Mouse (Mus musculus) megakaryocyte, adult 5-6 weeks (primary cell): ENCODE results near the gene Plb1. TPM values are rescaled to one million over a fixed set of nuclear protein-coding genes. Genes with fewer than 3 reads are reported as not detected.

ENCODE experiments used
- ATAC-seq: 2 replicates; pipeline ENCODE4 v1.8.0; 2016; ENCODE audit warnings: mild to moderate bottlenecking, inconsistent platforms; ENCODE audit not compliant: poor library complexity, severe bottlenecking
- total RNA-seq, 2 experiments: library from RNA; stranded (forward) in 1 of 2; stranded (reverse) in 1 of 2; fragments of 153-499, 151-499 nt in 1 of 2; fragments of 221-1000, 200-1000 nt in 1 of 2; gene quantifications; 2 replicates each; pipeline versions ENCODE4 v1.2.3 to v1.2.4; 2015 to 2017

The Plb1 gene
- total RNA-seq (2015) (not detected in 2 replicates), total RNA-seq (2017) (not detected in 2 replicates)

DNA sequence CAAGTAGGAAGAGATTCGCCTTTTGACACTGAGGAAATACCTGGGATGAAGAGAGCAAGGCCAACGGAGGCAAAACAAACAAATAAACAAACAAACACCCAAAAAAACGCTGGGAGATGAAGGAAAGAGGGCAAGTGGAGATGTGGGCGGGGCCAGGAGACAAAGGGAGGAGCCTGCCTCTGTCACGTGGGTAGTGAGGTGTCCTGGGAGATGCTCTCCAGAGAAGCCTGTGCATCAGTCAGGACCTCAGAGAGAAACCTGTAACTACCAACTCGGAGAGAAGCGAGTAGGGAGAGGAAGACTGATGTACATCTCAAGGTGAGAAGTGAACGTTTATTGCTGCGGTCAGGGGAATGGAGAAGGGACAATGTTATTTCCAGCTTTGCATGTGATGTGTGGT is at the start of gene Plb1:
Gene Plb1, plus strand, starts transcription at position 235 of the 400 bp plus-strand sequence.
- ATAC-seq = no peak

DNA sequence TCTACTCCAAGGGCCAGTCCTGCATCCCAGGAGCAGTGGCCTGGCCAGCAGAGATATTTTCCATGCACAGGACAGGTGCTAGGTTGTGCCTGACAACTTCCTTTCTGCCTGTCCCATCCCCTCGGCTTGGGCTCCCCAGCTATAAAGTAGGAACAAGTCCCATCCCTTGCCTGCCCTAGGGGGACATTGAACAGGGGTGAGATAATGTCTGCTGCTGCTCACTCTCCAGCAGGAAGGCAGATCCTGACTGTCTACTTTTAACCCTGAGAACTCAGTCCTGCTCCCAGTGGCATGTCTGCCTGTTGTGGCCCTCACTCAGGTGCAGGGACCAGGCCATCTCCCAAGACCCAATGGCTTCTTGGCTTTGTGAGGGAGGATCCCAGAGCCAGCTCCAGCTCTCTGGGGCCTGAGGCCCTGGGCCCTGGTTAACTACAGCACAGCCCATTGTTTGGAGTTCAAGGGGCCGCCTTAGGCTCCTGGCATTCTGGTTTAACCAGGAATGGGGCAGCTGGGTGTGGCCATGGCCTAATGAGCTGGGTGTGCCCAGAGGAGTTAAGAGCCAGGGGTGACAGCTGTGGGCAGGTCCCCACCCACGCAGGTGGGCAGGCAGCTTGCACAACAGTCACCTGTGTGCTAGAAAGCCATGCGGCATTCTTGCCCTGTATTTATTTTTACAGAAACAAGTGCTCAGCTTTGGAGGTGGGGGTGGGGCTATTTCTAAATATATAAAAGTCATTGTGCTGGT is 49.5 kb upstream of the Plb1 start:
- ATAC-seq = no peak

DNA sequence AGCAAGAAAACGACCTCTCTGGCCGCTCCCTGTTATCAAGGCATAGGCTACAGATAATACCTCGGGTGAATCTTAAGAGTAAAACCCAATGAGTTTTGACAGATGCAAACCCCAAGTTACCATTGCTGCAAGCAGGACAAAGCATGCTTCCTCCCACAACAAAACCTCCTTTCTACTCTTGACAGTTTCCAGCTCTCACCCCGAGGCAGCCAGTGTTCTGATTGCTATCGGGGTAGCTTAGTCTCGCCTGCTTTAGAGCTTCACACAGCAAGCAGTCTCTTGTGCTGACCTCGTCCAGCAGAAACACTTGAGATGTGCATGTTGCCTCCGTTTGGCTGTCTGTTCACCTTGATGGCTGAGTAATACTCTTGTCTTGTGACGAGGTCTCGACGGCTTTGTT is 44.8 kb upstream of the Plb1 start:
- no peak for ATAC-seq

DNA sequence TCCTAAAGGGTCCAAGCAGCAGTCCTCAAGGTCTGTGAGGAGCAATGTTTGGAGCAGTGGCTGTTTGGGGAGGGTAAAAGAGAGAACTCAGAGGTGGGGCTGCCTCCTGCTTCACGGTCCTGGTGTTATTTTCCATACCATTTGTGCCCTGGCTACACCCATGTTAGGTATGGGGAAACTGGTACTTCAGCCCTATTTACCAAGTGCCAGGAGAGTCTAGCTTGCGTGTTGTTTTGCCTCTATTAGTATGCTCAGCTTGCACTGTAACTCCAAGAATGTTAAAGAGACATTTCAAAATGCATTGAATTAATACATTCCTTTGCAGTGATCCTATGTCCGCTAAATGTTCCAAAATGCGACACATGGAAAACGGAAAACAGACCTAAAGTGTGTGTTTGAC is 41.2 kb upstream of the Plb1 start:
- ATAC-seq = no peak

DNA sequence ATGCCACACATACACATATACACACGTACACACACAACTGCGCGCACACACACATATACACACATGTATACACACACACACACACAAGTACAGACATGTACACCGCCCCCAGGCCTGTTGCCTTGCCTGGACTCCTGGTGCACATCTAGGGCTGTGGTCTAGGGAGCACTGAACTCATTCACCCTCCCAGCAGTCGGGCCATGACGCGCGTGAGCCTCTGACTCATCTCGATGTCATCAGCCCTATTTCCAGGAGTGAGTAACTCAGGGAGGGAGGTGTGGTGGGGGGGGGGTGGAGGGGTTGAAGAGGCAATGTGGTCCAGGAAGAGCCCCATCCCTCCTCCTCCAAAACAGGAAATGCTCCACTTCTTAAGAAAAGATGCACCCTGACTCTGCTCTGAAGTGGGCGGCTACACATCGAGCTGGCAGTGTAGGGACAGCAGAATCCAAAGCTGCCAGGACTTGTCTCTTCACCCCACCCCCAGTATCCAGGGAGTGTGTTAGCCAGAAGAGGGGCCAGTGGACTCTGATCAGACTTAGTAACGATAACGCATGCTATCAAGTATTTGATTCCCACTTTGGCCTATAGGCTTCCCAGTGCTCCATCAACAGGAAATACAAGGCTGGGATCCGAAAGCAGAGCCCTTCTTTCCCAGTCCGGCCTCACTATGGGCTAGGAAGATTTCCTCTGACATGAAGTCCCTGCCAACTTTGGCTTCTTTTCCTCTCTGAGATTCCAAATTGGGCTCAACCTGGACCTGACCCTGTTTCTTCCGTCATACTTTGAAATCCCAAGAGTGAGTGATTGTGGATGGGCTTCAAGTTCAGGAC is 40.3 kb upstream of the Plb1 start:
- ATAC-seq = peak; percentile 77

DNA sequence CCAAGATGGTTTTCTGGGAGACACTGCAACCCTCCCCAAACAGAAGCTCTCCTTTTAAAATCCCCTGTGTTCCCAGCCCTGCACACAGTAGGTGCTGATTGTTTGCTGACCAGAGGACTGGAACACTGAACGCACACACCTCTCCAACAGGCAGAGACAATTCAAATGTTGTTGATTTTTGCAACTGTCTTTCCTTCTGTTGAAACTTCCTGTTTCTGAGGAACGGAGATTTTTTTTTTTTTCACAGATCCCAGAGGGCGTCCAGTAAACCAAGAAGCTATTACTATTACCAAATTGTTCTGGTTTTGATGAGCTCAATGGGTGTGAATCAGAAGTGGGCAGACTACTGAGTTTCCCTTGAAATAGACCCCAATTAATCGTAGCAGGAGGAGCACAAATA is 38.3 kb upstream of the Plb1 start:
- peak; percentile 19; the same call in 1 of the 2 replicates for ATAC-seq

DNA sequence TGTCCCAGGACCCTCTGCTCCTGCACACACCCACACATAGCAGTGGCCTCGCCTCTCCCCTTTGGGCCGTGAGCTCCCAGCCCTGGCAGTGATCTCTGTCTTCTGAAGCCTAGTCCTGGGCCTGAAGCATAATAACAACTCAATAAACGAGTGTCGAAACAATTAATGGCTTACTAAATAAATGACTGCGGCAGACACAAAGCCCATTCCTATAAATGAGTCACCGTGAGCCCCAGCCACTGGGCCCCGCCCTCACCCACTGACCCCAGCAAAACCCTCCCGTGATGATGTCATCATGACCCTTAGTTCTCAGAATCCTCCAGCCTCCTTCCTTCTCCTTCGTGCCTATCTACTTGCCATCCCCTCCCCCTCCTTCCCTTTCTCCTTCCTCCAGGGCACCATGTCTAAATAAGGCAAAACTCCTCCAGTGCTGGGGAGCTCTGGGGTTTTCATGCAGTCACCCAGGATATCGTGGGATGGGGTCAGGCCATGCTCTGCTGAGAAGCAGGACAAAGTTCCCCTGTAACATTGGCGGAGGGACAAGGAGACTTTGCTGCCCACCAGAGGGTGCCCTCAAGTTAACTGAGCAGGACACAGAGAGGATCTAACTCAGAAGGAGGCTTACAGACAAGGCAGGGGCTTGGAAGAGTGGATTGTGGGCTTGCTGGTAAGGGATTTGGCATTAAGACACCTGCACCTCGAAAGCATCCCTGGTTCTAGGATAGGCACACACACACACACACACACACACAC is 36.5 kb upstream of the Plb1 start:
- ATAC-seq = peak; percentile 26; the same call in 1 of the 2 replicates

DNA sequence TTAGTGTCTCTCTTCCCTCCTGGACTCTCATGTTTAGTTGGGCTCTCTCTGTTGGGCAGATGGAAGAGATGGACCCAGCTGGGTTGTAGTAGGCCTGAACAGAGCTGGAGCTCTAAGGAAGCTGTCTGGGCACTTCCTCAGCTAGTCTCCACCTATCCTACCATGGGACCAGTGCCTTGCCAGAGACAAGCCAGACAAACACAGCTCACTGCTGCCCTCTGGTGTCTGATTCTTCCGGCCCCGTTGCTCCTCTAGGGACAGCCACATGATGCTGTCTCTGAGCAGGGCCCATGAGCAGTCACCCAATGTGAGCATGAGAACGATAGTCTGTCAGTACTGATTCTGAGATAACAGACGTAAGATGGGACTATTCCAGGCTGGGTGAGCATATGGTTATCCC is 34.8 kb upstream of the Plb1 start:
- ATAC-seq = peak; percentile 94

DNA sequence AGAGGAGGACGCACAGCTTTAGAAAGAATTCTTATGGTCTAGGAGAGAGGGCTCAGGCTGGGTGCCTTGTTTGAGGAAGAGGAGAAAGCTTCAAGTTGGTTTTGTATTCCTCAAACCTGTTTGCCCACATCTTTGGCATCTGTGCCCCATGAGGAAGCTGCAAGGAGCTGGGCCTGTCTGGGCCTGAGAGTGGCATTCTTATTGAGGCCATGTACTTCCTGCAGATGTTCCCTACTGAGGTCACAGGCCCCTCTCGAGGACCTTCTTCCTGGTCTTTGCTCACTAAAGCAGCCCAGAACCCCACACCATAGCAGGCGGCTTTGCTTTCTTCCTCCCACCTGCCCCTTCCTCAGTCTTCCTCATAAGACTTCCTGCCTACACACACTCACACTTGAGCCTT is 33.4 kb upstream of the Plb1 start:
- ATAC-seq = no peak

DNA sequence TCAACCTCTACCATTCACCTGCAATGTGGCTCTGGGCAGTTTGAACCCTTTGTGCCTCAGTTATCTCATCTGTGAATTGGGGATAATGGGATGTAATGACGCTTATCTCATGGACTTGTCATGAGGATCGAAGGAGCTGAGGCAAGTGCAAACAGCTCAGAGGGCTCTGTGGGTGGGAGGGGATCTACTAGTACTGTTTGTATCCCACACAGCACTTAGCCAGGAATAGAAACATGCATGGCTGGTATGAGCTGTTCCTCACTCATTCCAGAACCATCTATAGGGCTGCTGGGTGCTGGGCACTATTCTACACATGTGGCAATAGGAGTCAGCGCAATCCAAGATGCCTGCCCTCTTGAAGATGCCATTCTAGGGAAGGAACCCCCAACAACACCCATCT is 32.9 kb upstream of the Plb1 start:
- ATAC-seq = no peak

DNA sequence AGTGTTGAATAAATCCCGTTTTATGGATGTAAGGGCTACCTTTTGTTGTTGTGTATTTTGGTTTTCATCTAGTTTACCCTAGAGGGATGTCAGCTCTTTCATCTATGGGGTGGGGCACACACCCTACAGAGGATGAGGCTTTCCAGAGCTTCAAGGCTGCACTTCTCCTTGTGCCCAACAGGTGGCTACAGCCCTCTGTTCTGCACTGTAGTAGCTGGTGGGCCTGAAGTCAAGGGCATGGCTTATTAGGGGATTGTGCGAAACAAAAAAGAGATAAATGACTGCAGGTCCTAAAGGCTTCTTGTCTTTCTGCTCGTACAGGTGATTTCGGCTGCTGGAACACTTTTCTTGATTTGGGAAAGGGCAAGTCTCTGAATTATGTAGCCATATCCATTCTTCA is 27.9 kb upstream of the Plb1 start:
- peak; percentile 49; the same call in 1 of the 2 replicates for ATAC-seq

DNA sequence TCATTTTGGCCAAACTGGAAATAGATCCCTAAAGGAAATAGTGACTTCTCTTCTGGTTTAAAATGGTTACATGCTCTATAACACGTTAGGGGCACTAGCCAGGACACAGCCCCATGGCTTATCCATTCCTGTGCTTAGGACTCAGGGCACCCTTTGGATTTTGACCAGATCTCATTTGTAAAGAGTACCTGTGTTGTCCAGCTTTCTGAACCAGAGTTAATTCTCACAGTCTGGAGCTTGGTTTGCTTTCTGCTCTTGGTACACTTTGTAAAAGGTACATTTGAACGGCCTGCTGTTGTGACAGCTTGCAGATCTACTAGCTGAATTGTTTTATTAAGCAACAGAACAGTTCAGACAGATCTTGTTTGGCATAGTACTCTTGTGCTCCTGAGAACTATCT is 25.8 kb upstream of the Plb1 start:
- no peak for ATAC-seq

DNA sequence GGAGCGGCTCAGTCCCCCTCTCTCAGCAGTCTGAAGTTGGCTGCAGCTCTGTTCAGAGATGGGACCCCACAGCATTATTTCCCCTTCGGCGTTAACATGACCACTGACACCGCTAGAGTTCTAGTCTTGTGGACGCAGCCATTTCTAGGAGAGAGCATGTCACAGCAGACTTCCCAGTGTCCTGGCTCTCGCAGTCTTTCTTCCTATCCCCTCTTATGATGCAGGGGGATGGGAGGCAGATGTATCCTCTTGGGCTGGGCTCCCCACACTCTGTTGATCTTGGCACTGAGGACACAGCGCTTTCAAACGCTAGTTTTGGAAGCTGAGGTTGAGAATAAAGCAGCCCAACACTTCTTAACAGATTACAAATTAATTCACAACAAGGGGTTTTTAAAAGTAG is 24.0 kb upstream of the Plb1 start:
- no peak for ATAC-seq

DNA sequence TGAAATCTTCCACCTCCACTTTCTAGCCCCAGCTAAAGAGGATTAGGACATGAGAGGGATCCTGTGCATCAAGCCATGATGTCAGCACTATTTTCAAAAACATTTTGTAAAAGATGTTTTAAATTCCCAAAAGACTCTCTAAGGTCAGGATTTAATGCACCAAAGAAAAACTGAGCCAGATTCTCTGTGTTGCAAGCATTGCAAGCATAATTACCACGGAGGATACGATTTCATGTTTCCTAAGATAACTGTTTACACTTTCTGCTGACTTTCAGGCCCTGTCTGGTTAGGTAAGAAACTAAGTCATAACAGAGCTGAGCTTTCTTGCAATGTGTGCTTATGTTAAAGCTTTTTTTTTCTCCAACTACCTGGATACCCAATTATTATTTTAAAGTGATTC is 21.5 kb upstream of the Plb1 start:
- no peak for ATAC-seq

DNA sequence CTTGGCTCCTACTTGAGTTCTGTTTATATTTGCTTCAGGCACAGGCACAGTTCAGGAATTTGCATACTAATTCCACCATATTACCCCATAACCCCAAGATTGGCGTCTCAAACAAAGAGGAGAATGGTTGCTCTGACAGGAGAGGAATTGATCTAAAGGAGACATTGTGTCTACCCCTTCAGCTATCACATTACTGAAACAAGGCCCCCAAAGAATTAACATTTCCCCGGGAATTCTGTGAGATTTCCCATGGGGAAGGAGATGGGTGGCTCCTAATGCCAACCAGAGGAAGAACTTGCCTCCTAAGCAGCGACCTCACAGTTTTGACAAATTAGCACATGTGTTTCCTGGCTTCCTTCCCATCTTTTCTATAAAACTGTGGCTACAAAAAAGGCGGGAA is 18.8 kb upstream of the Plb1 start:
- no peak for ATAC-seq

DNA sequence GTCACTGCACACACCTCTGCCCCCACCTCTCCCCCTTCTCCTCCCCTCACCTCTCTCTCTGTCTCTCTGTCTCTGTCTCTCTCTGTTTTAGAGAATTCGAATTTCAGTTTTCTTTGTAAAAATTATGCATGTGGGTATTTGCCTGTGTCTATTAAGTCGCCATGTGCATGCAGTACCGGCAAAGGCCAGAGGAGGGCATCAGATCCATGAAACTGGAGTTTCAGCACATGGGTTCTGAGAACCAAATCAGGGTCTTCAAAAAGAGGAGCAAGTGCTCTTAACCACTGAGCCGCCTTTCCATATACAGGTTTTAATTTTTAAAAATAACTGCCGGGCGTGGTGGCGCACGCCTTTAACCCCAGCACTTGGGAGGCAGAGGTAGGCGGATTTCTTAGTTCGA is 17.0 kb upstream of the Plb1 start:
- no peak for ATAC-seq

DNA sequence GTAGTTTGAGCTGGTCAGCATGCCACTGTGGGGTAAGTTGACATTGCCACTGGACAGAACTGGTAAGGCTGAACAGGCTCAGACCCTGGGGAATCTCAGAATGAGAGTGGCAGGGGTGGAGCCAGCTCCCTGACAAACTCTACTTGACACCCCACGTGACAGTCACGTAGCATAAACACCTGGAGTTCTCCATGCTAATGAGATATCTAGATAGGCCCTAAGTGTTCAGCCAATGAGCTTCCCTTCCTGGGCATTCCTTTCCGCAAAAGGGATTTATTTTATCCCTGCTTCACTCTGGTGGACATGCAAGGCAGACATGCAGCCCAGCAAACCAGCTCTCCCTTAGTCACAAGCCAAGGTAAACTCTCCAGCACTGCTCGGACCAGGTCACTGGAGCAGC is 16.0 kb upstream of the Plb1 start:
- no peak for ATAC-seq

DNA sequence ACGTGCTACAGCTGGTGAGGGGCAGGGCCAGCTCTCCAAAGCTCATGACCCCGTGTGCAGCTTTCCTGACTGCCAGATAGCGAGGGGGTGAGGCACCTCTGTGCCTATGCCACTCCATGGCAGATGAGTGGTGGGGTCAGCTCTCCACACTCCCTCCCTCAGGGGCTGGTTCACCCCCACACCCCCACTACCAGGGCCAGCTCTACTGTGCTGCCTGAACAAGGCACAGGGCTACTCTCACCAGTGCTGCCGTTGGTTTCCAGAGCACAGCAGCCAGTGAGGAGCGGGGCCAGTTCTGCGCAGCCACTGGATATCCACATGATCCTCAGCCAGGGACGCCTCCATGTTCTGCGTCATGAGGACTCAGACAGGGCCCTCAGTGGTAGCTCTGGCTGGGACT is 15.0 kb upstream of the Plb1 start:
- no peak for ATAC-seq

DNA sequence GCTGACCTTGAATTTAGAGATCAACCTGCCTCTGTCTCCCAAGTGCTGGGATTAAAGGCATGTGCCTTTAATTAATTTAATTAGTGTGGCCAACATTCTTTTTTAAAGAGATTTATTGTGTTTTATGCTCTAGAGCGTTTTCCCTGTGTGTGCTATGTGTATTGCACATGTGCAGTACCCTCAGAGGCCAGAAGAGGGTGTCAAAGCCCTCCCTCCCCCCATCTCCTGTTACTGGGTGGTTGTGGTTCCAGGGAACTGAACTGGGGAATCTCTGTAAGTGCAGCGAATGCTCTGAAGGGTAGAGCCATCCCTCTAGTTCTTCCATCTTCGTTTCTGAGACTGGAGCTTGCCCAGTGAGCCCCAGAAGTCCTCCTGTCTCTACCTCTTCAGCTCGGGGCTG is 2.1 kb upstream of the Plb1 start:
- no peak for ATAC-seq

DNA sequence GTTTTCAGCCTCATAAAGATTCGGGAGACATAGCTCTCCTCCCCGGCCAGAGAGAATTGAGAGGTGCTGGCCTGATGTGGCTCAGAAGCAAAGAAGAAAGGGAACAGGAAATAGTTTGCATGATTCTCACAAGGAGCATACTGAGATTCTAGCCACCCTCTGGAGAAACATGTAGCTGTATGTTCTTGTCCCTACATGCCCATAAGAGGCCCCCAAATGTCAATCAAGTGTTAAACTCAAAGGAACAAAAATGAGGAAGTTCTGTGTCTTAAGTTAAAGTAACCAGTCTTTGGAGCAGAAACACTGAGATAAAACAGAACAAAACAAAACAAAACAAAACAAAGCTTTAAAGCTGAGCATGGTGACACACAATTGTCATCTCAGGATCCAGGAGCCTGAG is 6.8 kb downstream of the Plb1 start:
- no peak for ATAC-seq

DNA sequence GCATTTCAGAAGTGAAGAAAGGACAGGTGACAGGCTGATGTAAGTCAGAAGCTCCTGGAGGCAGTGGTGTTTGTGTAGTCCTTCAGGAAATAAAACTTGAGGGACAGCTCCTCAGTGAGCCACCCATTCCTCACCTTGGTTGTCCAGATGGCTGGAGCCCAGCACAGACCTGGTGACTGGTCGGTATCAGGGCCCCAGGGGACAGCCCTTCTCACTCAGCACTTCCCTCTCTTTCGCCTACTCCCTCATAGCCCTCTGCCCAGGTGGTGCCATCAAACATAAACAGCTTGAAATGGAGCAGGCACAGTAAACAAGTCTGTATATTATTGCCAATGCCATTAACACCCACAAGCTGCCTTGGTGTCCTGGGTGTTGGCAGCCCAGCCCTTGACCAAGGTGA is 8.2 kb downstream of the Plb1 start:
- no peak for ATAC-seq
